Mouse (Mus musculus) forebrain, postnatal 0 days (tissue): ENCODE measurements around the gene Fbxo27. TPM values are rescaled to one million over a fixed set of nuclear protein-coding genes. Genes with fewer than 3 reads are reported as not detected.

ENCODE experiments used
- ATAC-seq: fragments of 200-750 bp; cut with Nextera tagmentation; 2 replicates; pipeline ENCODE4 v1.8.0; 2017; ENCODE audit warnings: mild to moderate bottlenecking, moderate library complexity
- DNase-seq: peaks from one replicate; pipeline ENCODE4 v3.0.0-alpha.2; 2015
- H3K27ac ChIP-seq: fragments of 300-500 bp; sonication (generic); 2 replicates; pipeline ENCODE4 v1.5.1; 2014; ENCODE audit warnings: low read depth, mild to moderate bottlenecking, antibody characterized with exemption, low read length, moderate library complexity, mixed read lengths
- H3K27me3 ChIP-seq: fragments of 300-500 bp; sonication (generic); 2 replicates; pipeline ENCODE4 v1.6.1; 2014; ENCODE audit warnings: mild to moderate bottlenecking, low read length, mixed read lengths; ENCODE audit not compliant: insufficient read depth
- H3K36me3 ChIP-seq: fragments of 300-500 bp; sonication (generic); 2 replicates; pipeline ENCODE4 v1.6.1; 2014; ENCODE audit warnings: mild to moderate bottlenecking, moderate library complexity; ENCODE audit not compliant: insufficient read depth
- H3K4me1 ChIP-seq: fragments of 300-500 bp; sonication (generic); 2 replicates; pipeline ENCODE4 v1.6.1; 2014; ENCODE audit warnings: antibody characterized with exemption; ENCODE audit not compliant: insufficient read depth
- H3K4me2 ChIP-seq: fragments of 300-500 bp; sonication (generic); 2 replicates; pipeline ENCODE4 v1.6.1; 2014; ENCODE audit warnings: low read depth, mild to moderate bottlenecking, moderate library complexity
- H3K4me3 ChIP-seq: fragments of 300-500 bp; sonication (generic); 2 replicates; pipeline ENCODE4 v1.5.1; 2014; ENCODE audit warnings: low read depth, low read length, mixed read lengths
- H3K9ac ChIP-seq: fragments of 300-500 bp; sonication (generic); 2 replicates; pipeline ENCODE4 v1.6.1; 2014; ENCODE audit warnings: mild to moderate bottlenecking
- H3K9me3 ChIP-seq: fragments of 300-500 bp; sonication (generic); 2 replicates; pipeline ENCODE4 v1.6.1; 2016; ENCODE audit warnings: low read length
- CTCF ChIP-seq: sonication (generic); IDR thresholded peaks from 2 replicates; pipeline ENCODE4 v1.5.1; 2016; ENCODE audit warnings: antibody characterized with exemption, control low read depth, low read depth
- WGBS: fragments of 180-500 bp; shearing (Covaris S2); extraction: QIAGEN DNeasy Blood & Tissue Kit; methylation state at CpG from one replicate; pipeline ENCODE4 v1.1.7; 2014; 5-methylcytosine and 5-hydroxymethylcytosine counted together
- polyA plus RNA-seq: library from polyadenylated mRNA; unstranded; fragments of >200 nt; fragmentation: Nextera tagmentation; extraction: Ambion mirVana; gene quantifications from 2 replicates; pipeline ENCODE4 v1.2.1, GENCODE M21; 2015
- total RNA-seq: library from RNA; depleted of rRNA; stranded (reverse); fragments of >200 nt; gene quantifications from 2 replicates; pipeline ENCODE4 v1.2.3, GENCODE M21; 2014; rRNA removed

Gene Fbxo27
- 7.4 and 8.2 TPM in 2 replicates for total RNA-seq
- 9.0 and 10.0 TPM in 2 replicates for polyA plus RNA-seq

- no peaks in the 10 kb centered on the region for H3K36me3 ChIP-seq
- H3K9ac ChIP-seq, result peak within 1 kb of the TSS; percentile 68
- H3K4me1 ChIP-seq, result no peaks in the 10 kb centered on the region
- DNase-seq (peak; percentile 55), ATAC-seq (peak; percentile 85)
- H3K9me3 ChIP-seq, result no peaks in the 10 kb centered on the region
- H3K27me3 ChIP-seq, result no peaks in the 10 kb centered on the region
- peak within 1 kb of the TSS; percentile 57; the same call in 1 of the 2 replicates for H3K27ac ChIP-seq
- TF ChIP-seq CTCF, result no peak
- peak within 1 kb of the TSS; percentile 62 for H3K4me3 ChIP-seq
- H3K4me2 ChIP-seq, result peak within 1 kb of the TSS; percentile 83
- 16% methylated on average over 30 of the region's 30 CpGs for WGBS
Observed at GRCm38 (mm10) chr7:28692545-28693320, at the start of gene Fbxo27. Gene Fbxo27 (plus strand): TSS chr7:28692849.

- no peaks in the 10 kb centered on the region for H3K36me3 ChIP-seq
- 17% methylated on average over 6 of the region's 6 CpGs for WGBS
- H3K4me3 ChIP-seq, result no peak overlapping the region
- ATAC-seq (no peak), DNase-seq (no peak)
- H3K27ac ChIP-seq, result no peak overlapping the region
- H3K9ac ChIP-seq, result no peak overlapping the region
- no peaks in the 10 kb centered on the region for H3K27me3 ChIP-seq
- H3K4me1 ChIP-seq, result no peaks in the 10 kb centered on the region
- no peaks in the 10 kb centered on the region for H3K9me3 ChIP-seq
- TF ChIP-seq CTCF, result no peak
- no peak overlapping the region for H3K4me2 ChIP-seq
Observed at GRCm38 (mm10) chr7:28645366-28645765, 47.3 kb upstream of the Fbxo27 start.

- no peaks in the 10 kb centered on the region for H3K4me1 ChIP-seq
- DNase-seq (no peak), ATAC-seq (no peak)
- no peaks in the 10 kb centered on the region for H3K9me3 ChIP-seq
- H3K4me2 ChIP-seq, result no peak overlapping the region
- no peak for TF ChIP-seq CTCF
- H3K27me3 ChIP-seq, result no peaks in the 10 kb centered on the region
- no peak overlapping the region for H3K27ac ChIP-seq
- WGBS, result 87% methylated on average over 2 of the region's 2 CpGs
- H3K9ac ChIP-seq, result no peak overlapping the region
- H3K4me3 ChIP-seq, result no peak overlapping the region
- H3K36me3 ChIP-seq, result no peaks in the 10 kb centered on the region
Observed at GRCm38 (mm10) chr7:28645947-28646475, 46.6 kb upstream of the Fbxo27 start.

GRCm38 (mm10) chr7:28647016-28647415 lies 45.6 kb upstream of the Fbxo27 start:
- no peak for DNase-seq
- Histone ChIP-seq H3K27ac (no peak overlapping the region), H3K4me1 (no peaks in the 10 kb centered on the region), H3K4me3 (no peak overlapping the region), H3K9ac (no peak overlapping the region), H3K9me3 (no peaks in the 10 kb centered on the region), H3K27me3 (no peaks in the 10 kb centered on the region), H3K36me3 (no peaks in the 10 kb centered on the region), H3K4me2 (no peak overlapping the region)
- 0 out of 2 replicates have a peak, but pooled peaks have one; percentile 10 for TF ChIP-seq CTCF
- WGBS, result 54% methylated on average over 7 of the region's 7 CpGs
- no peak for ATAC-seq

GRCm38 (mm10) chr7:28651157-28651556 lies 41.5 kb upstream of the Fbxo27 start:
- WGBS, result 94% methylated on average over 2 of the region's 2 CpGs
- TF ChIP-seq CTCF, result peak; percentile 35; the same call in 1 of the 2 replicates
- Histone ChIP-seq H3K9ac (no peak overlapping the region), H3K4me2 (no peak overlapping the region), H3K27me3 (no peaks in the 10 kb centered on the region), H3K36me3 (no peaks in the 10 kb centered on the region), H3K4me1 (no peaks in the 10 kb centered on the region), H3K9me3 (no peaks in the 10 kb centered on the region), H3K27ac (no peak overlapping the region), H3K4me3 (no peak overlapping the region)
- DNase-seq (no peak), ATAC-seq (no peak)

- 73% methylated on average over 4 of the region's 4 CpGs for WGBS
- Histone ChIP-seq H3K36me3 (no peaks in the 10 kb centered on the region), H3K27ac (no peak overlapping the region)
Observed at GRCm38 (mm10) chr7:28656430-28656829, 36.2 kb upstream of the Fbxo27 start.

More at GRCm38 (mm10) chr7:28656430-28656829, 36.2 kb upstream of the Fbxo27 start:
- Histone ChIP-seq H3K4me1 (no peaks in the 10 kb centered on the region), H3K4me3 (no peak overlapping the region), H3K27me3 (no peaks in the 10 kb centered on the region), H3K4me2 (no peak overlapping the region), H3K9me3 (no peaks in the 10 kb centered on the region), H3K9ac (no peak overlapping the region)
- ATAC-seq (no peak), DNase-seq (no peak)
- no peak for TF ChIP-seq CTCF
